8 mouse cellular contexts compared by ENCODE assay signal in genomic region chr12:72104525-72105281, GRCm38 (mm10). TPM values are rescaled to one million over a fixed set of nuclear protein-coding genes. Genes with fewer than 3 reads are reported as not detected.
DNase-seq lines count a peak whose midpoint lies in the region; ATAC-seq lines count a peak whose summit lies in the region.

No protein-coding gene starts in this region.

- H3K27ac ChIP-seq in heart, embryonic 11.5 days (ENCODE audit: low read depth, low read length): no peak overlapping the region
- H3K27ac ChIP-seq in limb, embryonic 10.5 days: no peak overlapping the region
- H3K27ac ChIP-seq in midbrain, embryonic 13.5 days: no peak overlapping the region

- H3K4me2 ChIP-seq in heart, embryonic 11.5 days: peak overlapping the region; percentile 56
- peak overlapping the region; percentile 19; the same call in 1 of the 2 replicates for H3K4me2 ChIP-seq in midbrain, embryonic 13.5 days (replicated peaks)

- WGBS in heart, embryonic 11.5 days (ENCODE audit: insufficient replicate concordance): 21% methylated on average over 14 of the region's 14 CpGs
- 32% methylated on average over 14 of the region's 14 CpGs for WGBS in limb, embryonic 10.5 days
- 28% methylated on average over 14 of the region's 14 CpGs for WGBS in midbrain, embryonic 13.5 days

- H3K4me3 ChIP-seq in heart, embryonic 11.5 days (ENCODE audit: low read depth, low read length): peak overlapping the region; percentile 16; the same call in 1 of the 2 replicates
- H3K4me3 ChIP-seq in limb, embryonic 10.5 days: no peak overlapping the region
- H3K4me3 ChIP-seq in midbrain, embryonic 13.5 days (replicated peaks): no peak overlapping the region

- H3K9ac ChIP-seq in heart, embryonic 11.5 days (ENCODE audit: low read depth, low read length): 0 out of 2 replicates have a peak overlapping the region, but pooled peaks have one; percentile 34
- H3K9ac ChIP-seq in midbrain, embryonic 13.5 days (replicated peaks): no peak overlapping the region; the same call in 1 of the 2 replicates

- peak; percentile 87 for ATAC-seq in CD4-positive, CD25-positive, alpha-beta regulatory T cell, adult 4 months
- no peak; the same call in 1 of the 2 replicates for ATAC-seq in heart, embryonic 11.5 days (replicated peaks; ENCODE audit: insufficient number of reproducible peaks, low FRiP score, low TSS enrichment)
- peak; percentile 82 for ATAC-seq in midbrain, embryonic 13.5 days

- H3K27me3 ChIP-seq in heart, embryonic 11.5 days (ENCODE audit: control insufficient read depth, insufficient read depth, low read length): no peaks in the 10 kb centered on the region
- no peaks in the 10 kb centered on the region for H3K27me3 ChIP-seq in limb, embryonic 10.5 days (ENCODE audit: low read depth, poor library complexity, severe bottlenecking)
- no peaks in the 10 kb centered on the region for H3K27me3 ChIP-seq in midbrain, embryonic 13.5 days

- H3K9me3 ChIP-seq in heart, embryonic 11.5 days (replicated peaks; ENCODE audit: control insufficient read depth, low read length): no peaks in the 10 kb centered on the region
- H3K9me3 ChIP-seq in limb, embryonic 10.5 days (replicated peaks): no peaks in the 10 kb centered on the region
- H3K9me3 ChIP-seq in midbrain, embryonic 13.5 days: no peaks in the 10 kb centered on the region

- H3K4me1 ChIP-seq in heart, embryonic 11.5 days (ENCODE audit: control insufficient read depth, insufficient read depth, low read length): no peaks in the 10 kb centered on the region
- H3K4me1 ChIP-seq in limb, embryonic 10.5 days: peaks cover 3% of the 10 kb centered on the region; the same call in 1 of the 2 replicates
- peaks cover 3% of the 10 kb centered on the region; the same call in 1 of the 2 replicates for H3K4me1 ChIP-seq in midbrain, embryonic 13.5 days (replicated peaks)

- H3K36me3 ChIP-seq in heart, embryonic 11.5 days (ENCODE audit: control insufficient read depth, insufficient read depth, low read length): peaks cover 2% of the 10 kb centered on the region; the same call in 1 of the 2 replicates
- H3K36me3 ChIP-seq in limb, embryonic 10.5 days: peaks cover 17% of the 10 kb centered on the region
- H3K36me3 ChIP-seq in midbrain, embryonic 13.5 days: peaks cover 18% of the 10 kb centered on the region

- DNase-seq in adrenal gland, postnatal 36 days: peak; percentile 55 to 78
- peak; percentile 46 for DNase-seq in fibroblast of lung, adult 2 months (ENCODE audit: low read depth)
- peak; percentile 63 to 75 for DNase-seq in kidney, adult 8-10 months
- DNase-seq in limb, embryonic 10.5 days (ENCODE audit: low spot score): peak; percentile 48
- DNase-seq in skeletal muscle tissue, adult 2 months (ENCODE audit: low read depth, low spot score): peak; percentile 65

RNA-seq across cellular contexts. Expression of gene Jkamp, which starts 19.3 kb away (rescaled TPM):
- 10 to 100 TPM; 32.3 to 32.7 TPM for polyA plus RNA-seq in CD4-positive, CD25-positive, alpha-beta regulatory T cell, adult 4 months (2017; shearing (Covaris generic))
- 10 to 100 TPM; 36.9 to 58.8 TPM for total RNA-seq in adrenal gland, postnatal 36 days (2021)
- 54.7 and 62.3 TPM in 2 replicates for polyA plus RNA-seq in heart, embryonic 11.5 days (2014; fragmentation: Nextera tagmentation; extraction: Ambion mirVana)
- polyA plus RNA-seq in limb, embryonic 10.5 days (2016; fragmentation: Nextera tagmentation; extraction: Ambion mirVana): 67.5 and 69.6 TPM in 2 replicates
- polyA plus RNA-seq in midbrain, embryonic 13.5 days (2015; fragmentation: Nextera tagmentation; extraction: Ambion mirVana): 129 and 136 TPM in 2 replicates

RNA-seq across cellular contexts. Expression of gene L3hypdh, which starts 19.5 kb away (rescaled TPM):
- polyA plus RNA-seq in CD4-positive, CD25-positive, alpha-beta regulatory T cell, adult 4 months (2017; shearing (Covaris generic)): under 1 TPM in 1 of 2 experiments, not detected in 1; 0.27 TPM
- total RNA-seq in adrenal gland, postnatal 36 days (2021): 10 to 100 TPM; 11.0 to 26.1 TPM
- 17.1 and 18.5 TPM in 2 replicates for polyA plus RNA-seq in heart, embryonic 11.5 days (2014; fragmentation: Nextera tagmentation; extraction: Ambion mirVana)
- 7.4 and 9.9 TPM in 2 replicates for polyA plus RNA-seq in limb, embryonic 10.5 days (2016; fragmentation: Nextera tagmentation; extraction: Ambion mirVana)
- 8.5 and 10.6 TPM in 2 replicates for polyA plus RNA-seq in midbrain, embryonic 13.5 days (2015; fragmentation: Nextera tagmentation; extraction: Ambion mirVana)

RNA-seq across cellular contexts. Expression of gene Gpr135, which starts 33.8 kb away (rescaled TPM):
- polyA plus RNA-seq in CD4-positive, CD25-positive, alpha-beta regulatory T cell, adult 4 months (2017; shearing (Covaris generic)): under 1 TPM in 1 of 2 experiments, not detected in 1; 0.27 TPM
- 1 to 10 TPM; 1.9 to 3.0 TPM for total RNA-seq in adrenal gland, postnatal 36 days (2021)
- polyA plus RNA-seq in heart, embryonic 11.5 days (2014; fragmentation: Nextera tagmentation; extraction: Ambion mirVana): 0.34 and 0.62 TPM in 2 replicates
- 0.23 and 0.24 TPM in 2 replicates for polyA plus RNA-seq in limb, embryonic 10.5 days (2016; fragmentation: Nextera tagmentation; extraction: Ambion mirVana)
- 2.5 and 2.6 TPM in 2 replicates for polyA plus RNA-seq in midbrain, embryonic 13.5 days (2015; fragmentation: Nextera tagmentation; extraction: Ambion mirVana)
